Mouse (Mus musculus) cerebellum, postnatal 36 days (tissue): ENCODE measurements around the gene Prr23a1.
A peak's percentile ranks its signal among the peaks of the same experiment; 100 is the strongest.

Source experiments
- DNase-seq, 2 experiments: peaks; one replicate each; pipeline ENCODE4 v3.0.0; 2021 to 2022; ENCODE audit warnings: mixed read lengths in 2 of 2

Gene Prr23a1

GRCm38 (mm10) chr9:98842117-98842516 lies at the start of gene Prr23a1:
Gene Prr23a1, plus strand, starts transcription at chr9:98842503.
- no peak for DNase-seq

GRCm38 (mm10) chr9:98799021-98799420 lies 43.3 kb upstream of the Prr23a1 start:
- no peak for DNase-seq

- DNase-seq = no peak
Measured at GRCm38 (mm10) chr9:98803971-98804370, 38.3 kb upstream of the Prr23a1 start.

- DNase-seq = no peak
Measured at GRCm38 (mm10) chr9:98805511-98805910, 36.8 kb upstream of the Prr23a1 start.

- no peak for DNase-seq
Measured at GRCm38 (mm10) chr9:98805934-98806333, 36.4 kb upstream of the Prr23a1 start.

GRCm38 (mm10) chr9:98807631-98808030 lies 34.7 kb upstream of the Prr23a1 start:
- no peak for DNase-seq

- peak; percentile 9 to 20 for DNase-seq
Measured at GRCm38 (mm10) chr9:98809526-98809925, 32.8 kb upstream of the Prr23a1 start.

- DNase-seq = no peak
Measured at GRCm38 (mm10) chr9:98816066-98816465, 26.2 kb upstream of the Prr23a1 start.

GRCm38 (mm10) chr9:98817592-98817991 lies 24.7 kb upstream of the Prr23a1 start:
- no peak for DNase-seq

- DNase-seq = no peak
Measured at GRCm38 (mm10) chr9:98818971-98819370, 23.3 kb upstream of the Prr23a1 start.

- DNase-seq = no peak
Measured at GRCm38 (mm10) chr9:98819481-98819880, 22.8 kb upstream of the Prr23a1 start.

GRCm38 (mm10) chr9:98820461-98820860 lies 21.8 kb upstream of the Prr23a1 start:
- no peak for DNase-seq

- no peak for DNase-seq
Measured at GRCm38 (mm10) chr9:98821067-98821466, 21.2 kb upstream of the Prr23a1 start.

- DNase-seq = no peak
Measured at GRCm38 (mm10) chr9:98823805-98824204, 18.5 kb upstream of the Prr23a1 start.

GRCm38 (mm10) chr9:98829508-98829907 lies 12.8 kb upstream of the Prr23a1 start:
- DNase-seq = no peak

- DNase-seq = no peak
Measured at GRCm38 (mm10) chr9:98837537-98838074, 4.7 kb upstream of the Prr23a1 start.

- no peak for DNase-seq
Measured at GRCm38 (mm10) chr9:98856210-98856609, 13.9 kb downstream of the Prr23a1 start, which contains the start of gene Prr23a2. Gene Prr23a2, plus strand, starts transcription at chr9:98856494.

GRCm38 (mm10) chr9:98863463-98863862 lies 21.2 kb downstream of the Prr23a1 start:
- no peak for DNase-seq

GRCm38 (mm10) chr9:98864571-98864970 lies 22.3 kb downstream of the Prr23a1 start, which contains the start of gene Prr23a3:
Gene Prr23a3, plus strand, starts transcription at chr9:98864767.
- DNase-seq = no peak
